Mouse (Mus musculus) activated CD4-positive, CD25-positive, alpha-beta regulatory T cell, adult 9 weeks (primary cell): Measurements from ENCODE around the gene Atmin. TPM values are rescaled to one million over a fixed set of nuclear protein-coding genes. Genes with fewer than 3 reads are reported as not detected.

Source experiments
- polyA plus RNA-seq: library from polyadenylated mRNA; unstranded; fragments of 100-300 nt; shearing (Covaris generic); gene quantifications from one replicate; pipeline ENCODE4 v1.2.1, GENCODE M21; 2017

Atmin gene
- polyA plus RNA-seq, result 7.1 TPM

GRCm38 (mm10) chr8:116943161-116943554 lies at the start of gene Atmin:
Atmin (plus strand) TSS chr8:116943393.

GRCm38 (mm10) chr8:116921337-116922059 lies 21.7 kb upstream of the Atmin start, which contains the start of the genes Cmc2 and Cenpn:
Cmc2 (minus strand) TSS chr8:116921455.
Cenpn (plus strand) TSS chr8:116921730.

GRCm38 (mm10) chr8:116978631-116979256 lies 35.6 kb downstream of the Atmin start, which contains the start of gene 1700030J22Rik:
1700030J22Rik (minus strand) TSS chr8:116978959.

GRCm38 (mm10) chr8:116993095-116993867 lies 50.1 kb downstream of the Atmin start, which contains the start of gene Gcsh:
Gcsh (minus strand) TSS chr8:116993537.

Other genes with a start within 250 kb of the Atmin start
- 9.9 TPM for gene Cdyl2, start 210.4 kb upstream of the Atmin start, polyA plus RNA-seq
- gene Cmc2, start 21.9 kb upstream of the Atmin start, polyA plus RNA-seq, result 41.7 TPM
- gene Cenpn, start 21.7 kb upstream of the Atmin start, polyA plus RNA-seq, result 2.6 TPM
- 0.18 TPM for gene 1700030J22Rik, start 35.6 kb downstream of the Atmin start, polyA plus RNA-seq
- gene Gcsh, start 50.1 kb downstream of the Atmin start, polyA plus RNA-seq, result 29.5 TPM
- gene Pkd1l2, start 139.1 kb downstream of the Atmin start, polyA plus RNA-seq, result 0.54 TPM
- not detected for gene Bco1, start 152.5 kb downstream of the Atmin start, polyA plus RNA-seq
- gene Gan, start 214.7 kb downstream of the Atmin start, polyA plus RNA-seq, result 1.0 TPM